Mouse (Mus musculus): ENCODE results near the gene Cdh1. TPM values are rescaled to one million over a fixed set of nuclear protein-coding genes. Genes with fewer than 3 reads are reported as not detected.

Cdh1 gene
- polyA plus RNA-seq, 1 experiment from 2014 or later: 152 TPM

DNA sequence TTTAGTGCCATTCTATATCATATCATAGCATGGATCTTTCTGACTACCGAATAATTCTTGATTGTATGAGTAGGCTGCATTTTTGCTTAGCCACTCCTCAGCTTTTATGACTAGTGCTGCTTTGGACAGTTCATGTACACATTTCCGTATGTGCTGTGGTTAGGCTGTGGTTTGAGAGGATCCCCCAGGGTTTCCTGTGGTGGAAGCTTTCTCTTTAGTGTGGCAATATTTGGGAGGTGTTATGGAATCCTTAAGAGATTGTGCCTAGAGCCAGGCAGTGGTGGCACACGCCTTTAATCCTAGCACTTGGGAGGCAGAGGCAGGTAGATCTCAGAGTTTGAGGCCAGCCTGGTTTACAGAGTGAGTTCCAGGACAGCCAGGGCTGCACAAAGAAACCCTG lies 98.2 kb downstream of the Cdh1 start:
- WGBS: 83% methylated on average over 3 of the region's 3 CpGs
- ATAC-seq: no peak
- H3K4me1 ChIP-seq (replicated peaks): peaks cover 8% of the 10 kb centered on the region; the same call in 1 of the 2 replicates
- peaks cover 11% of the 10 kb centered on the region; the same call in 1 of the 2 replicates for H3K36me3 ChIP-seq
- no peak overlapping the region for H3K4me2 ChIP-seq (replicated peaks)
- no peaks in the 10 kb centered on the region for H3K9me3 ChIP-seq
- H3K9ac ChIP-seq: no peak overlapping the region
- H3K4me3 ChIP-seq (replicated peaks): no peak overlapping the region
- no peak overlapping the region for H3K27ac ChIP-seq
- no peaks in the 10 kb centered on the region for H3K27me3 ChIP-seq (replicated peaks)

DNA sequence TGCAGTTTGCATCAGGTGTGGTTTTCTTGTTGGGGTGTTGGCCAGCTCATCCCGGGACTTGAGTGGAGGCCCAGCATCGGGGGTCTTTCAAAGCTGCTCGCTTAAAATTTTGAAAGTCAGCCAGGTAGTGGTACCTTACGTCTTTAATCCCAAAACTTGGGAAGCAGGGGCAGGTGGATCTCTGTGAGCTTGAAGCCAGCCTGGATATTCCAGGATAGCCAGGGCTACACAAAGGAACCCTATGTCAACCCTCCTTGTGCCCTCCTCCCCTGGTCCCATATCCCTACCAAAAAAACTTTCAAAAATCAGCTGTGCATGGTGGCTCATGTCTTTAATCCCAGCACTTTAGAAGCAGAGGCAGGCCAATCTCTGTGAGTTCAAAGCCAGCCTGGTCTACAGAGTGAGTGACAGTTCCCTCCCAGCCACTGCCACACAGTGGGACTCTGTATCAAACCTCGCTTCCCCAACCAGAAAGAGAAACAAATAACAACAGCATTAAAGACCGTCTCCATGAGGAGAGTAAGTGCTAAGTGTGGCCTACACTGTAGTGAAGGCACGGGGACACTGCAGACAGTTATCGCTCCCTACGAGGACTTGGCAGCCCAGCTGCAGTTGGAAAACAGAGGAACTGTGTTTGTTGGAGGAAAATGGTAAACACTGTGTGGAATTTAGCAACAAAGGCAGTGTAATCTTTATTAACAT lies 101.2 kb downstream of the Cdh1 start:
- H3K4me2 ChIP-seq (replicated peaks): no peak overlapping the region
- WGBS: 69% methylated on average over 9 of the region's 9 CpGs
- no peak for ATAC-seq
- no peak overlapping the region for H3K9ac ChIP-seq
- peak overlapping the region; percentile 77 for H3K27ac ChIP-seq
- peaks cover 8% of the 10 kb centered on the region; the same call in 1 of the 2 replicates for H3K4me1 ChIP-seq (replicated peaks)
- no peaks in the 10 kb centered on the region for H3K9me3 ChIP-seq
- H3K36me3 ChIP-seq: peaks cover 5% of the 10 kb centered on the region; the same call in 1 of the 2 replicates
- no peak overlapping the region for H3K4me3 ChIP-seq (replicated peaks)
- no peaks in the 10 kb centered on the region for H3K27me3 ChIP-seq (replicated peaks)

DNA sequence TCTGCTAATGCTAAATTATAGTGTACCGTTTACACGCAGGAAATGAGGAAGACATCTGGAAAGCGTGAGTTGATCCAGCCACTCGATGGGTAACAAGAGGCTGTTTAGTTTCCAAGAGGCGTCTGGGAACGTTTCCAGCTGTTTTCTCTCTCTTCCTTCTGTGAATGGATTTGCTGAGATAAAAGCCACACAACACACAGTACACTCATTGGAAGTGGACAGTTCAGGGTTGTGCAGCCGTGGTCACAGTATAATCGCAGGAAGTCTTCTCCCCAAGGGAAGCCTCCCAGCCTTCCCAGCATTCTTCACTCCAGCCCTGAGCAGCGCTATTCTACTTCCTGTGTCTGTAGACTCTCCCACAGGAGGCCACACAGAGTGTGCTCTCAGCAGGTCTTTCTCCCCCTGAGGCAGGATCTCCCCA lies 101.8 kb downstream of the Cdh1 start:
- Histone ChIP-seq H3K4me3 (replicated peaks) (no peak overlapping the region), H3K27me3 (replicated peaks) (no peaks in the 10 kb centered on the region), H3K9ac (no peak overlapping the region), H3K4me2 (replicated peaks) (no peak overlapping the region), H3K27ac (peak overlapping the region; percentile 77), H3K36me3 (peaks cover 5% of the 10 kb centered on the region; the same call in 1 of the 2 replicates), H3K4me1 (replicated peaks) (peaks cover 8% of the 10 kb centered on the region; the same call in 1 of the 2 replicates), H3K9me3 (no peaks in the 10 kb centered on the region)
- peak; percentile 92 for ATAC-seq
- WGBS: 39% methylated on average over 9 of the region's 9 CpGs

DNA sequence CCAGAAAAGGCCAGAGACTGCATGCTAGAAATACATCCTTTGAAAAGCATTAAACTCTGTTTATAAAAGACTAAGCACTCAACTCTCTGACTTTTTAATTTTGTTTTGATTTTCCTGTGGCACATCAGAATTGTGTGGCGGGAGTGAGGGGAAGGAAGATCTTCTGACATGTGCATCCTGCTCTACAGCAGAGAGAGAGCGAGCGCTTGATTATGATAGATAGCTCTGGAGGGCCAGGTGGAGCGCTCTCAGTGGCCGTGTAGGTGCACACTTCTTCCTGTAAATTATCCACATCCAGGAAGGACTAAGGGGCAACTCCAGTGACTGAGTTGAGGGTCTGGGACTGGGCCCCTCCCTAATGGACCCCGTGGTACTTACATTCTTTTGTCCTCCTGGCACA lies 103.0 kb downstream of the Cdh1 start:
- Histone ChIP-seq H3K9ac (no peak overlapping the region), H3K4me3 (replicated peaks) (no peak overlapping the region), H3K27me3 (replicated peaks) (no peaks in the 10 kb centered on the region), H3K4me2 (replicated peaks) (no peak overlapping the region), H3K4me1 (replicated peaks) (peaks cover 8% of the 10 kb centered on the region; the same call in 1 of the 2 replicates), H3K36me3 (no peaks in the 10 kb centered on the region), H3K9me3 (no peaks in the 10 kb centered on the region), H3K27ac (peak overlapping the region; percentile 77)
- 69% methylated on average over 6 of the region's 6 CpGs for WGBS
- ATAC-seq: no peak

DNA sequence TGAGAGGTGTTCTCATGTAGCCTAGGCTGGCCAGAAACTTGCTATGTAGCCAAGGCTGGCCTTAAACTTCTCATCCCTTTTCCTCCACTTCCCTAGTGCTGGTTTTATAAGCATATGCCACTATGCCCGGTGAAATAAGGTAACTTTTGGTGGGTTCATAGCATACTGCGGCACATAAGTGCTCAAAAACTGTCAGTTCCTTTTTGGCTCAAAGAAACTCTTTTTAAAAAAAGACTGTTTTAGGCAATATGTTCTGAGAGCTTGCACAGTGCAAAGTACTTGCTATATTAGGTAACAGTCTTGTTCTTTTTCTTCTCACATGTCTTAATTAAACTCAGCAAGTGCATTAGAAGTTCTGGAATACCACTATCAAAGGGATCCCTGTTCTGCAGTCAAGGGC lies 106.9 kb downstream of the Cdh1 start:
- Histone ChIP-seq H3K36me3 (no peaks in the 10 kb centered on the region), H3K9ac (no peak overlapping the region), H3K9me3 (no peaks in the 10 kb centered on the region), H3K4me3 (replicated peaks) (no peak overlapping the region), H3K27ac (no peak overlapping the region), H3K4me1 (replicated peaks) (peaks cover 3% of the 10 kb centered on the region; the same call in 1 of the 2 replicates), H3K4me2 (replicated peaks) (no peak overlapping the region), H3K27me3 (replicated peaks) (no peaks in the 10 kb centered on the region)
- WGBS: 98% methylated on average over 2 of the region's 2 CpGs
- ATAC-seq: no peak

DNA sequence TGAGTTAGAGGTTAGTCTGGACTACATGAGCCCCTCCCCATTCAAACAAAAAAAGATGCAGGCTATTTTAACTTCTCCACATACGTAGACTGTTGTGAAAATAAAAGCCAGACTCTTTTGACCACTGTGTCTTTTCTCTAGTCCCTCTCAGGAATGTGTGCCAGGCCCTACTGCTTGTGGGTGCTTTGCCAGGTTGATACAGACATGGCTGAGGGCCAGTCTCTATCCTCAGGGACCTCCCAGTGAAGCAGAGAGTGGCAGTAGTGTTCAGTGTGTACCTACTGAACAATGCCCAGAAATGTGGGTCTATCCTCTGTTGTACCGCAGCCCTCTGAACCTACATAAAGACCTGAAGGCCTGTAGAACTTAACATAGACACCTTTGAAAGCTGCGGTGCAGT lies 109.3 kb downstream of the Cdh1 start:
- ATAC-seq: no peak
- Histone ChIP-seq H3K9me3 (no peaks in the 10 kb centered on the region), H3K4me2 (replicated peaks) (no peak overlapping the region), H3K4me1 (replicated peaks) (no peaks in the 10 kb centered on the region), H3K27me3 (replicated peaks) (no peaks in the 10 kb centered on the region), H3K4me3 (replicated peaks) (no peak overlapping the region), H3K27ac (no peak overlapping the region), H3K36me3 (no peaks in the 10 kb centered on the region), H3K9ac (no peak overlapping the region)
- 91% methylated on average over 3 of the region's 3 CpGs for WGBS

DNA sequence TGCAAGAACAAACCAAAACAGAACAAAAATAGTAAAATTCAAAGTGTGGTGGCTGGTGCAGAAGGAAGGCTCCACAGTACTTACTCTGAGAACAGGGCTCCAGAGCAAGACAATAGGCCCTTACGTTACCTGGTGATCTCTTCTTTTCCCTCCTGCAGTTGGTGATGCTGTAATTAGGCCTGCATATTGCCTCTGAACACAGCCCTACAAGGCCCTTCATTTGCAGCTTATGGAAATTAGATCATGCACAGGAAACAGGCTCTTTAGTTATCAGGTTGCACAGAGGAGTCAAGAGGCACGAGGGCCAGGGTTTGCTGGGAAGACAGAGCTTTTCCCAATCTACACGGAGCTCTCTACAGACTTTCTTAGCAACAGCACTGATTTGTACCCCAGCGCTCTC lies 111.1 kb downstream of the Cdh1 start:
- no peak for ATAC-seq
- 65% methylated on average over 4 of the region's 4 CpGs for WGBS
- Histone ChIP-seq H3K36me3 (no peaks in the 10 kb centered on the region), H3K9ac (no peak overlapping the region), H3K27ac (no peak overlapping the region), H3K4me3 (replicated peaks) (no peak overlapping the region), H3K27me3 (replicated peaks) (no peaks in the 10 kb centered on the region), H3K4me2 (replicated peaks) (no peak overlapping the region), H3K9me3 (no peaks in the 10 kb centered on the region), H3K4me1 (replicated peaks) (peaks cover 5% of the 10 kb centered on the region)

DNA sequence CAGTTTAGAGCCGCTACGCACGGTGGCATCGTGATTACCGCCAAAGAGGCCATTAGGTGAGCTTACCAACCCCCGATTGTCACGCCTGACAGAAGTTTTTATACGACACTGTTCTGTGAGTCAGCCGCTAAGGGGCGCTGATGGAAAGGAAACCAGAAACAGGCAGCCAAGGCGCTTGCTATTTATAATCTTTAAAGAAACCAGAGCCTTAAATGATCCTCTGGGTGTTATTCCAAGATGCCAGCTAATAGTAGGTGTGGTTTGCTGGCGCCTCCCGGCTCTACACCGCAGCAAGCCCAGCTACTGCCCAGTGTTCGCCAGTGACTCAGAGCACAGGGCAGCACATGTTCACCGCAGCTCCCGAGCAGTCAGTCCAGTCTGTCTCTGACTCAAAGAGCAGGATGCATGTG lies 114.9 kb downstream of the Cdh1 start:
- WGBS: 17% methylated on average over 17 of the region's 17 CpGs
- Histone ChIP-seq H3K36me3 (no peaks in the 10 kb centered on the region), H3K27me3 (replicated peaks) (no peaks in the 10 kb centered on the region), H3K4me3 (replicated peaks) (no peak overlapping the region), H3K9ac (no peak overlapping the region), H3K4me1 (replicated peaks) (peaks cover 5% of the 10 kb centered on the region), H3K4me2 (replicated peaks) (peak overlapping the region; percentile 43), H3K27ac (no peak overlapping the region), H3K9me3 (no peaks in the 10 kb centered on the region)
- ATAC-seq: peak; percentile 83

Other genes starting within 250 kb of the Cdh1 start
- gene Zfp90, start 188.0 kb upstream of the Cdh1 start, polyA plus RNA-seq (2015; fragmentation: Nextera tagmentation; extraction: Ambion mirVana): 13.9 and 15.3 TPM in 2 replicates
- not detected in 2 replicates for gene 6030452D12Rik, start 102.8 kb upstream of the Cdh1 start, polyA plus RNA-seq (2015; fragmentation: Nextera tagmentation; extraction: Ambion mirVana)
- 16.2 and 17.5 TPM in 2 replicates for gene Cdh3, start 92.5 kb upstream of the Cdh1 start, polyA plus RNA-seq (2015; fragmentation: Nextera tagmentation; extraction: Ambion mirVana)
- 15.5 and 20.2 TPM in 2 replicates for gene Gm10073, start 29.9 kb upstream of the Cdh1 start, polyA plus RNA-seq (2015; fragmentation: Nextera tagmentation; extraction: Ambion mirVana)
- gene Tango6, start 79.7 kb downstream of the Cdh1 start, polyA plus RNA-seq (2015; fragmentation: Nextera tagmentation; extraction: Ambion mirVana): 8.3 and 9.1 TPM in 2 replicates